Mouse (Mus musculus): Measurements from ENCODE around the gene Fbxo2. TPM values are rescaled to one million over a fixed set of nuclear protein-coding genes. Genes with fewer than 3 reads are reported as not detected.

Fbxo2 gene
- polyA plus RNA-seq (2015; fragmentation: Nextera tagmentation; extraction: Ambion mirVana) = 64.7 and 72.5 TPM in 2 replicates

GRCm38 (mm10) chr4:148160436-148161390 lies at the start of gene Fbxo2, which contains the start of gene Fbxo44:
TSS of gene Fbxo2 (plus strand) at chr4:148160621.
TSS of gene Fbxo44 (minus strand) at chr4:148160482.

GRCm38 (mm10) chr4:148130133-148130532 lies 30.3 kb upstream of the Fbxo2 start, which contains the start of gene Mad2l2:
TSS of gene Mad2l2 (plus strand) at chr4:148130384.

GRCm38 (mm10) chr4:148130561-148131413 lies 29.6 kb upstream of the Fbxo2 start, which contains the start of gene Draxin:
TSS of gene Draxin (minus strand) at chr4:148130698.

DNA sequence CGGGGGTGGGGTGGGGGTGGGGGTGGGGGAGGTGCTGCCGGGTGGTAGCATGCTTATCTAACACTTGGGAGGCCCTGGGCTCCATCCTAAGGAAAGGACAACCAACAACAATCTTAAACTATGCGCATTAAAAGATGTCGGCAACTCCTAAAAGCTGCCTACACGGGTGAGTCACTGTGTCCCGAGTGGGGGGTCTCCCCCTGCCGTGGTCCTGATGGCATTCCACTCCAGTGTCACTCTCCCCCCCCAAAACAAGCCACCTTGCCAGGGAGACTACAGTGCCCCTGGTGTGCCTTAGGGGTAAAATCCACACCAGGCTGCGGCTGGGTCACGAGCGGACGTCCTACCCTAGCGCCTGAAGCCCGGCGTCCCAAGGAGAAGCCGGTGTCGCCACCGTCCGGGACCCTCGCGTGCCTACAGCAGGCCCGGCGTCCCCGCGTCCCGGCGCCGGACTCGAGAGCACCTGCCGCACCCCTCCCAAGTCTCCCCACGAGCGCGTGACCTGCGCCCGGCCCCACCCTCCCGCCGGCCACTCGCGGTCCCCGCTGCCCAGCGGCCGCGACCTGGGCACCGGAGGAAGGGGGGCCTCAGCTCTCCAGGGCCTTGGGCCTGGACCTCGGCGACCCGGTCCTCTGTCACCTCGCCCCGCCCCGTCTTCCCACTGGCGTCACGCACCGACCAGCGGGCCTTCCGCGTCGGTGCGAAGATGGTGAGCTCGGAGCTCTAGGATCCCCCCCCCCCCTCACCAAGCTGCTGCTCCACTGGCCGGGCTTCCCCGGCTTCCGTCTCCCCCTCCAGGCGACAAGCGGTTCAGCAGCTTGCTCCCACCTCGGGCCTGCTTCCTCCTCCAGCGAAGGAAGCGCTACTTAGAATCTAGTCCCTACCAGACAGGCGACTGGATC lies 8.9 kb upstream of the Fbxo2 start, which contains the start of gene Fbxo6:
Gene Fbxo6, minus strand, starts transcription at position 874 of the 902 bp plus-strand sequence.

Small RNAs within 50 kb of the gene (microRNA-seq; reads per million reads assigned to microRNA genes)
- not detected for gene Mir7022

Other genes starting within 250 kb of the Fbxo2 start
- 27.5 and 31.0 TPM in 2 replicates for gene Plod1, start 223.9 kb upstream of the Fbxo2 start, polyA plus RNA-seq (2015; fragmentation: Nextera tagmentation; extraction: Ambion mirVana)
- 13.4 and 16.0 TPM in 2 replicates for gene 2510039O18Rik, start 219.7 kb upstream of the Fbxo2 start, polyA plus RNA-seq (2015; fragmentation: Nextera tagmentation; extraction: Ambion mirVana)
- 0.40 and 0.83 TPM in 2 replicates for gene Nppb, start 174.8 kb upstream of the Fbxo2 start, polyA plus RNA-seq (2015; fragmentation: Nextera tagmentation; extraction: Ambion mirVana)
- 2.5 and 3.0 TPM in 2 replicates for gene Nppa, start 159.9 kb upstream of the Fbxo2 start, polyA plus RNA-seq (2015; fragmentation: Nextera tagmentation; extraction: Ambion mirVana)
- gene Clcn6, start 121.8 kb upstream of the Fbxo2 start, polyA plus RNA-seq (2015; fragmentation: Nextera tagmentation; extraction: Ambion mirVana) = 21.0 and 23.1 TPM in 2 replicates
- 13.7 and 14.7 TPM in 2 replicates for gene Mthfr, start 121.5 kb upstream of the Fbxo2 start, polyA plus RNA-seq (2015; fragmentation: Nextera tagmentation; extraction: Ambion mirVana)
- 8.4 and 9.7 TPM in 2 replicates for gene Agtrap, start 72.6 kb upstream of the Fbxo2 start, polyA plus RNA-seq (2015; fragmentation: Nextera tagmentation; extraction: Ambion mirVana)
- gene Mad2l2, start 30.2 kb upstream of the Fbxo2 start, polyA plus RNA-seq (2015; fragmentation: Nextera tagmentation; extraction: Ambion mirVana) = 94.3 and 102 TPM in 2 replicates
- 2.4 and 2.9 TPM in 2 replicates for gene Draxin, start 29.9 kb upstream of the Fbxo2 start, polyA plus RNA-seq (2015; fragmentation: Nextera tagmentation; extraction: Ambion mirVana)
- gene Fbxo6, start 8.5 kb upstream of the Fbxo2 start, polyA plus RNA-seq (2015; fragmentation: Nextera tagmentation; extraction: Ambion mirVana) = 24.6 and 26.1 TPM in 2 replicates
- 105 and 121 TPM in 2 replicates for gene Fbxo44, start 139 bp upstream of the Fbxo2 start, polyA plus RNA-seq (2015; fragmentation: Nextera tagmentation; extraction: Ambion mirVana)
- gene Disp3, start 127.3 kb downstream of the Fbxo2 start, polyA plus RNA-seq (2015; fragmentation: Nextera tagmentation; extraction: Ambion mirVana) = 9.6 and 10.8 TPM in 2 replicates